Mouse (Mus musculus) bone marrow macrophage, adult 2 months (primary cell): Measurements from ENCODE around the gene Mtm1.

Experiments
- CTCF ChIP-seq: IDR thresholded peaks from 2 replicates; pipeline ENCODE4 v1.5.1; 2012; ENCODE audit warnings: low read depth, mild to moderate bottlenecking, low read length, moderate library complexity
- POLR2A ChIP-seq: IDR thresholded peaks from 2 replicates; pipeline ENCODE4 v1.6.1; 2012; ENCODE audit warnings: mild to moderate bottlenecking, low read depth, low read length, borderline replicate concordance

DNA sequence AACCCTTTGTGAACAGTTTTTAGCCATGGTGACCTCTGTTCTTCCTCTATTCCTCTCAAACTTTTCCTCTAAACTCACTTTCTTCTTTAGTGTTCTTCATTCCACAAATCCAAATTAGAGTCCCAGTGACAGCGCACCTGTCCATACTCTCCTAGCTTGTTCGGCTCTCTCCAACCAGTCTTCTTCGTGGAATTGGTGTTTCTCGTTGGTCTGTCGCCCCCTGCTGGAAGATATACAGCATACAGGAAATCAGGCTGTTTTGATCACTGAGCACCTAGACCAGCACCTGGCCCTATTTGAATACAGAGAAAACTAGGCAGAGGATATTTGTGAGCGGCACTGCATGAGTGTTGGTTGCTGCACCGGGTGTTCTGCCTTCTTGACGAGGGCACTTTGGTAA, 100.7 kb downstream of the Mtm1 start:
- TF ChIP-seq CTCF: peak; percentile 48
- no peak for TF ChIP-seq POLR2A
